Mouse (Mus musculus) CH12.LX (cell line): ENCODE data around the gene Lsp1.

Experiments used
- CTCF ChIP-seq, 2 experiments: IDR thresholded peaks in 1 of 2; conservative IDR thresholded peaks in 1 of 2; 2 replicates each; pipeline ENCODE4 v1.5.1; 2011 to 2012; ENCODE audit warnings: low read depth in 2 of 2, low read length in 2 of 2, improper control_type of control experiment in 1 of 2, inconsistent platforms in 1 of 2, mild to moderate bottlenecking in 1 of 2, moderate library complexity in 1 of 2
- E2F4 ChIP-seq: IDR thresholded peaks from 2 replicates; pipeline ENCODE4 v1.6.1; 2011; ENCODE audit warnings: low read depth, low read length, improper control_type of control experiment; ENCODE audit not compliant: insufficient replicate concordance
- MAFK ChIP-seq: IDR thresholded peaks from 2 replicates; pipeline ENCODE4 v1.6.1; 2011; ENCODE audit warnings: low read length, improper control_type of control experiment; ENCODE audit not compliant: insufficient replicate concordance
- NELFE ChIP-seq: IDR thresholded peaks from 2 replicates; pipeline ENCODE4 v1.6.1; 2011; ENCODE audit warnings: low read depth, low read length, improper control_type of control experiment
- POLR2A ChIP-seq: IDR thresholded peaks from 2 replicates; pipeline ENCODE4 v1.6.1; 2011; ENCODE audit warnings: low read depth, mild to moderate bottlenecking, improper control_type of control experiment, low read length
- SMC3 ChIP-seq: IDR thresholded peaks from 2 replicates; pipeline ENCODE4 v1.6.1; 2011; ENCODE audit warnings: low read depth, low read length, improper control_type of control experiment

GRCm38 (mm10) chr7:142535116-142535515 is 74.5 kb downstream of the Lsp1 start:
- TF ChIP-seq CTCF (conservative IDR thresholded peaks at IDR 0.05 in 1 of 2, IDR thresholded peaks at IDR 0.05 in 1 of 2; ENCODE audit: low read depth in 2 of 2, low read length in 2 of 2) (no peak), POLR2A (no peak), NELFE (no peak), E2F4 (no peak), SMC3 (no peak), MAFK (no peak)
